Mouse (Mus musculus) cortical plate, adult 2 months (tissue): Measurements from ENCODE around the gene Abca5.

Source experiments
- CTCF ChIP-seq: fragments of 200-500 bp; IDR thresholded peaks from 2 replicates; pipeline ENCODE4 v1.5.1; 2011; ENCODE audit warnings: mild to moderate bottlenecking, control low read depth, low read length; ENCODE audit not compliant: insufficient read depth; ENCODE audit errors: extremely low read depth
- POLR2A ChIP-seq: fragments of 200-500 bp; IDR thresholded peaks from 2 replicates; pipeline ENCODE4 v1.6.1; 2011; ENCODE audit warnings: mild to moderate bottlenecking, low read length, control low read depth; ENCODE audit not compliant: insufficient read depth; ENCODE audit errors: extremely low read depth

- TF ChIP-seq CTCF (no peak), POLR2A (no peak)
Measured at GRCm38 (mm10) chr11:110366902-110367301, 29.4 kb upstream of the Abca5 start.
